Mouse (Mus musculus) C2C12 (cell line): ENCODE measurements around the gene Brinp1.

Source experiments
- CEBPB ChIP-seq: IDR thresholded peaks from one replicate; pipeline ENCODE4 v1.6.1; 2011; ENCODE audit warnings: low read depth, mild to moderate bottlenecking, control low read depth, moderate library complexity
- CTCF ChIP-seq: IDR thresholded peaks from one replicate; pipeline ENCODE4 v1.5.1; 2011; ENCODE audit not compliant: control insufficient read depth, insufficient read depth, insufficient read length
- MAX ChIP-seq: IDR thresholded peaks from one replicate; pipeline ENCODE4 v1.6.1; 2011; ENCODE audit warnings: mild to moderate bottlenecking, control low read depth
- MYOD1 ChIP-seq: IDR thresholded peaks from one replicate; pipeline ENCODE4 v1.6.1; 2011; ENCODE audit warnings: low read depth; ENCODE audit not compliant: control insufficient read depth, insufficient read length
- USF1 ChIP-seq: IDR thresholded peaks from one replicate; pipeline ENCODE4 v1.6.1; 2011; ENCODE audit warnings: low read depth, mild to moderate bottlenecking, control low read depth, moderate library complexity

DNA sequence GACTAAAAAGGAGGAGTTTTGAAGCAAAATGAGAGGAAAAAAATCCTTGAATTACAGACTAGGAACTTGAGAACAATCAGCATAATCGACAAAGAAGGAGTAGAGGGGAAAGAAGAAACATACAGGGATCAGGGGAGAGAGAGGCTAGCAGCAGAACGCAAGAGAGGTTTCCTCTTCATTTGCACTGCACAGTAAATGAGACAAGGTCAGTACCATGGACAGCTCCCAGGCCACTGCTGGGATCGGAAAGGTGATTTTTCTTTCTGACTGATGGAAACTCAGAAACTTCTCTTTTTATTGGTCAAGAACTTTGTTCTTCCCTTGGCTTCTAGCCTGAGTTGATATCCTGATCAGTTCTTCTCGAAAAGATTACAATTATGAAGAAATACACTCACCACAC lies 1.4 kb upstream of the Brinp1 start:
- TF ChIP-seq CTCF (no peak), CEBPB (no peak), USF1 (no peak), MAX (no peak), MYOD1 (no peak)
